Mouse (Mus musculus) ES-Bruce4 (cell line): ENCODE measurements around the gene Neurog1.

Experiments
- CTCF ChIP-seq: IDR thresholded peaks from one replicate; pipeline ENCODE4 v1.8.1; 2011; ENCODE audit warnings: low read depth, low read length
- EP300 ChIP-seq: IDR thresholded peaks from 2 replicates; pipeline ENCODE4 v1.6.1; 2011; ENCODE audit warnings: low read depth, low read length; ENCODE audit not compliant: insufficient read depth

DNA sequence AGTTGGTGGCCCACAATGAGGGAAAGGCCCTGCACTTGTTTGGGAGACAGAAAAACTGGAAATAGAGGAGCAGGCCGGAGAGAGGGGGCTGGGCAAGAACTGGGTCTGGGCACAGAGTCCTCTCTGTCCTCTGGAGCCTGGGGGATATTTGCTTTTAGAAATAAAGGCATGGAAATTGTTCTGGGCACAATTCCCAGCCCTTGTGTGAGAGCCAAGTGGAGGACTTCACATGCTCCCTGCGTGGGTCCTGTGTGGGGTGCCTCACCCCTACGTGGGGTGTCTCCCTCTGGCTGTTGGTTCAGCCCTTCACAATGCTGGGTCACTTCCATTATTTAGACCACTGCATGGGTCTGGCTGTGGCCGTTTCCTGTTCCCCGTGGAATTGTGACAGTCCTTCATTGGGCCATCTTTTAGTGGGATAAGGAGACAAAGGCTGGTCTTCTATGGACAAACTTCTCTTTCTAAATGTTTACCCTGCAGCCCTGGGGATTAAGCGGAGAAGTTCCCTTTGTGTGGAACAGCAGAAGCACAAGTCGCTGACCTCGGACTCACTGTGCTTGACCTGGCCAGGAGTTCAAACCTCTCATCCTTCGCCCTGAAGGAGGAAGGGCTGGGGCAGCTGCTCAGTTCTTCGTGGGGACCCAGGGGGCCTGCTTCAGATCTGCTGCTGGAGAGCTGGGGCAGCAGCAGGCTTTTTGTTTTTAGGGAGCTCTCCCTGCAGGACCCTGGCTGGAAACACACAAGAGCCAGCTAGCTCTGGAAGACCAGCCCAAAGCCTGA is 25.6 kb downstream of the Neurog1 start:
- TF ChIP-seq CTCF (no peak), EP300 (no peak)
